25 mouse cellular contexts compared by ENCODE assay signal in the genomic region with DNA sequence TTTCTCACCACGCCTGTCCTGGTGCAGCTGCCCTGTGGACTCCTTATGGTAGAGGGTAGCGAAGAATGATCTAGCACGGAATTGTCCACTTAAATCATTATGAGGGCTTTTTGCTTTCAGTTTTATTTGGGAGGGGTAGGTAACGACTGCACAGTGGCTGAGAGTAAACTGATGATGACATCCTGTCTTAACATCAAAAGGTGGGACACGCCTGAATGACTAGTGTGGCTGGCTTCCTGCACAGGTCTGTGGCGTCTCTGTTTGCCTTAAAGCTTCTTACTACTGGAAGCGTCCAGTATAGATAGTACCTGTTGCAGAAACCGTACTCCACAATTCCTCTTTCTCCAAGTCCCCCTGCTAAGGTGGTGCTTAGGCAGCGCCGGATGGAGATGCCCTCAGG. TPM values are rescaled to one million over a fixed set of nuclear protein-coding genes. Genes with fewer than 3 reads are reported as not detected.
DNase-seq lines count a peak whose midpoint lies in the region; ATAC-seq and TF ChIP-seq lines count a peak whose summit lies in the region.
"Had no signal": no experiment of that assay in that cellular context is flagged by ENCODE, and none has a peak within 500 bp of the region (broad histone marks: within the 10 kb centered on the region; RNA-seq: fewer than 3 reads in every experiment).

No protein-coding gene starts in this region.

- no peak for TF ChIP-seq POLR2A in spleen, adult 2 months (IDR thresholded peaks at IDR 0.05; ENCODE audit: low read depth, low read length)

- H3K9me3 ChIP-seq in embryonic facial prominence, embryonic 10.5 days, result no peaks in the 10 kb centered on the region
- H3K9me3 ChIP-seq: embryonic facial prominence, embryonic 13.5 days; forebrain, embryonic 12.5 days; G1E; heart, embryonic 13.5 days; hindbrain, embryonic 15.5 days had no signal

- no peak for TF ChIP-seq CTCF in spleen, adult 2 months (IDR thresholded peaks at IDR 0.05; ENCODE audit: extremely low read depth, insufficient read depth, insufficient read length, insufficient replicate concordance)
- no peak for TF ChIP-seq CTCF in gastrocnemius, adult 2 months (IDR thresholded peaks at IDR 0.05)

- no peak overlapping the region for H3K27ac ChIP-seq in spleen, adult 2 months (ENCODE audit: insufficient read depth, low read length)
- no peak overlapping the region for H3K27ac ChIP-seq in gastrocnemius, adult 2 months
- no peak overlapping the region for H3K27ac ChIP-seq in embryonic facial prominence, embryonic 10.5 days (replicated peaks)
- H3K27ac ChIP-seq: embryonic facial prominence, embryonic 13.5 days; forebrain, embryonic 12.5 days; heart, embryonic 13.5 days; hindbrain, embryonic 15.5 days had no signal

- peaks cover 13% of the 10 kb centered on the region; the same call in 1 of the 2 replicates for H3K4me1 ChIP-seq in spleen, adult 2 months (ENCODE audit: control insufficient read depth, insufficient read depth, insufficient read length)
- peaks cover 7% of the 10 kb centered on the region for H3K4me1 ChIP-seq in embryonic facial prominence, embryonic 10.5 days
- H3K4me1 ChIP-seq: embryonic facial prominence, embryonic 13.5 days had no signal

- H3K36me3 ChIP-seq in spleen, adult 2 months (ENCODE audit: control insufficient read depth, insufficient read depth, low read length), result no peaks in the 10 kb centered on the region
- no peaks in the 10 kb centered on the region for H3K36me3 ChIP-seq in embryonic facial prominence, embryonic 10.5 days (replicated peaks)
- H3K36me3 ChIP-seq: embryonic facial prominence, embryonic 13.5 days; G1E; heart, embryonic 13.5 days; hindbrain, embryonic 15.5 days had no signal

- peaks cover 2% of the 10 kb centered on the region; the same call in 1 of the 2 replicates for H3K27me3 ChIP-seq in spleen, adult 2 months (ENCODE audit: control insufficient read depth, insufficient read depth, low read length)
- H3K27me3 ChIP-seq in embryonic facial prominence, embryonic 10.5 days (replicated peaks; ENCODE audit: low read depth, poor library complexity, severe bottlenecking), result peaks cover 10% of the 10 kb centered on the region
- H3K27me3 ChIP-seq: forebrain, embryonic 12.5 days; hindbrain, embryonic 15.5 days had no signal

- 66% methylated on average over 10 of the region's 10 CpGs for WGBS in spleen, adult 2 months
- 78% methylated on average over 10 of the region's 10 CpGs for WGBS in embryonic facial prominence, embryonic 10.5 days

- no peak overlapping the region for H3K4me3 ChIP-seq in spleen, adult 2 months (ENCODE audit: extremely low read depth, insufficient read depth, insufficient read length)
- no peak overlapping the region for H3K4me3 ChIP-seq in gastrocnemius, adult 2 months
- no peak overlapping the region for H3K4me3 ChIP-seq in embryonic facial prominence, embryonic 10.5 days
- H3K4me3 ChIP-seq: embryonic facial prominence, embryonic 13.5 days; forebrain, embryonic 12.5 days; heart, embryonic 13.5 days; hindbrain, embryonic 15.5 days had no signal

- DNase-seq in spleen, adult 2 months (ENCODE audit: low read depth in 1 of 2, low spot score in 2 of 2), result peak; percentile 24 to 25
- no peak for DNase-seq in spleen, postnatal 14 days (ENCODE audit: low spot score in 2 of 2)
- peak; percentile 73 for DNase-seq in T-cell, adult 2 months (ENCODE audit: low spot score)
- no peak for DNase-seq in layer of hippocampus, postnatal 25 days (ENCODE audit: extremely low spot score in 1 of 2, low spot score in 1 of 2)
- no peak for DNase-seq in gastrocnemius, adult 2 months
- no peak for DNase-seq in embryonic facial prominence, embryonic 10.5 days (ENCODE audit: low spot score)
- DNase-seq: adrenal gland, adult 2 months; adrenal gland, postnatal 36 days; cerebellum, adult 11 months; cerebellum, adult 8-10 months; cerebellum, postnatal 25 days; gastrocnemius, postnatal 25 days; heart, postnatal 36 days had no signal

- ATAC-seq in megakaryocyte, adult 5-6 weeks (ENCODE audit: poor library complexity, severe bottlenecking), result peak; percentile 45; the same call in 1 of the 2 replicates
- ATAC-seq: forebrain, embryonic 16.5 days had no signal

- intact Hi-C loops in gastrocnemius, adult 2 months (cut with DNase I), result no loop called here

RNA-seq across cellular contexts. Expression of gene Rfx4, which starts 12.9 kb away (rescaled TPM):
- polyA plus RNA-seq in spleen, adult 2 months (2012; rRNA removed), result not detected in 2 replicates
- 0.11 TPM in 1 of 2 replicates, not detected in the other for total RNA-seq in megakaryocyte, adult 5-6 weeks (2015)
- total RNA-seq in megakaryocyte, adult 5-6 weeks (2017), result 0.24 TPM in 1 of 2 replicates, not detected in the other
- 10 to 100 TPM in 1 of 2 experiments, 1 to 10 TPM in 1; 9.3 to 12.6 TPM for total RNA-seq in layer of hippocampus, postnatal 25 days (2021)
- not detected for total RNA-seq in gastrocnemius, adult 2 months (2021)
- polyA plus RNA-seq in embryonic facial prominence, embryonic 10.5 days (2016; fragmentation: Nextera tagmentation; extraction: Ambion mirVana), result 3.8 and 15.5 TPM in 2 replicates
- total RNA-seq: adrenal gland, postnatal 36 days; G1E; gastrocnemius, adult 18-20 months; gastrocnemius, postnatal 25 days; granulocyte monocyte progenitor cell, adult 5-6 weeks; heart, adult 8-10 months had no signal
- polyA plus RNA-seq: adrenal gland, adult 2 months; G1E; heart, embryonic 13.5 days; heart, postnatal 0 days; intestine, embryonic 14.5 days had no signal

Comparison
In these comparisons a context has a peak if more than half of its experiments do, and no peak if none do; other contexts are left out.
1. DNase-seq: peak in spleen, adult 2 months (2 of 2) and T-cell, adult 2 months (single experiment); none in spleen, postnatal 14 days (0 of 2), layer of hippocampus, postnatal 25 days (0 of 2), gastrocnemius, adult 2 months (single experiment) and embryonic facial prominence, embryonic 10.5 days (single experiment).
2. RNA of gene Rfx4, which starts 12.9 kb away (total RNA-seq): 9.3 to 12.6 TPM in layer of hippocampus, postnatal 25 days; 0.11 to 0.24 TPM in megakaryocyte, adult 5-6 weeks and not detected in gastrocnemius, adult 2 months; every median in the first group is over 4 times any median in the second.